Mouse (Mus musculus): ENCODE measurements around the gene Prdm2. TPM values are rescaled to one million over a fixed set of nuclear protein-coding genes. Genes with fewer than 3 reads are reported as not detected.

Gene Prdm2
- polyA plus RNA-seq, 1 experiment = 9.2 TPM

GRCm38 (mm10) chr4:143106566-143106965, 106.2 kb downstream of the Prdm2 start:
- Histone ChIP-seq H3ac (ENCODE audit: control insufficient read depth, insufficient read length, low read depth) (no peak overlapping the region), H3K79me3 (ENCODE audit: low read depth) (no peaks in the 10 kb centered on the region), H3K27me3 (ENCODE audit: control insufficient read depth, insufficient read depth, insufficient read length) (no peaks in the 10 kb centered on the region), H3K36me3 (ENCODE audit: control insufficient read depth, insufficient read depth) (no peaks in the 10 kb centered on the region), H3K4me3 (ENCODE audit: insufficient read depth, poor library complexity, severe bottlenecking) (no peak overlapping the region), H3K79me2 (ENCODE audit: control insufficient read depth, insufficient read depth) (no peaks in the 10 kb centered on the region)
- no peak for TF ChIP-seq CEBPB (IDR thresholded peaks at IDR 0.05; ENCODE audit: low read depth)
- no peak for TF ChIP-seq CTCF (IDR thresholded peaks at IDR 0.05; ENCODE audit: control insufficient read depth, insufficient read depth, insufficient read length)
- no peak for TF ChIP-seq MYOD1 (IDR thresholded peaks at IDR 0.05; ENCODE audit: control insufficient read depth, insufficient read length, low read depth)
- TF ChIP-seq USF1 (IDR thresholded peaks at IDR 0.05; ENCODE audit: low read depth) = no peak
- no peak for TF ChIP-seq MYOG (IDR thresholded peaks at IDR 0.05; ENCODE audit: control insufficient read depth, extremely low read depth, insufficient read length)
- TF ChIP-seq FOSL1 (IDR thresholded peaks at IDR 0.05; ENCODE audit: insufficient read depth, low read length, poor library complexity, severe bottlenecking) = no peak
- TF ChIP-seq MAX (IDR thresholded peaks at IDR 0.05) = no peak

- H3K4me3 ChIP-seq (ENCODE audit: insufficient read depth, poor library complexity, severe bottlenecking) = no peak overlapping the region
These were observed 108.1 kb downstream of the Prdm2 start for GRCm38 (mm10) chr4:143104739-143105138.

GRCm38 (mm10) chr4:143103811-143104210, 109.0 kb downstream of the Prdm2 start:
- no peaks in the 10 kb centered on the region for H3K36me3 ChIP-seq (ENCODE audit: control insufficient read depth, insufficient read depth)
- TF ChIP-seq MYOD1 (IDR thresholded peaks at IDR 0.05; ENCODE audit: control insufficient read depth, insufficient read length, low read depth) = no peak
- no peak for TF ChIP-seq FOSL1 (IDR thresholded peaks at IDR 0.05; ENCODE audit: insufficient read depth, low read length, poor library complexity, severe bottlenecking)
- no peak for TF ChIP-seq USF1 (IDR thresholded peaks at IDR 0.05; ENCODE audit: low read depth)
- no peak for TF ChIP-seq MAX (IDR thresholded peaks at IDR 0.05)
- no peak for TF ChIP-seq CTCF (IDR thresholded peaks at IDR 0.05; ENCODE audit: control insufficient read depth, insufficient read depth, insufficient read length)
- no peak for TF ChIP-seq MYOG (IDR thresholded peaks at IDR 0.05; ENCODE audit: control insufficient read depth, extremely low read depth, insufficient read length)
- TF ChIP-seq CEBPB (IDR thresholded peaks at IDR 0.05; ENCODE audit: low read depth) = no peak
- H3K79me2 ChIP-seq (ENCODE audit: control insufficient read depth, insufficient read depth) = no peaks in the 10 kb centered on the region
- H3K4me3 ChIP-seq (ENCODE audit: insufficient read depth, poor library complexity, severe bottlenecking) = no peak overlapping the region
- no peak overlapping the region for H3ac ChIP-seq (ENCODE audit: control insufficient read depth, insufficient read length, low read depth)
- no peaks in the 10 kb centered on the region for H3K79me3 ChIP-seq (ENCODE audit: low read depth)
- H3K27me3 ChIP-seq (ENCODE audit: control insufficient read depth, insufficient read depth, insufficient read length) = no peaks in the 10 kb centered on the region

More at GRCm38 (mm10) chr4:143104739-143105138, 108.1 kb downstream of the Prdm2 start:
- H3K27me3 ChIP-seq (ENCODE audit: control insufficient read depth, insufficient read depth, insufficient read length) = no peaks in the 10 kb centered on the region
- TF ChIP-seq MYOD1 (IDR thresholded peaks at IDR 0.05; ENCODE audit: control insufficient read depth, insufficient read length, low read depth) (no peak), MAX (IDR thresholded peaks at IDR 0.05) (no peak), MYOG (IDR thresholded peaks at IDR 0.05; ENCODE audit: control insufficient read depth, extremely low read depth, insufficient read length) (no peak), CTCF (IDR thresholded peaks at IDR 0.05; ENCODE audit: control insufficient read depth, insufficient read depth, insufficient read length) (no peak), FOSL1 (IDR thresholded peaks at IDR 0.05; ENCODE audit: insufficient read depth, low read length, poor library complexity, severe bottlenecking) (no peak), USF1 (IDR thresholded peaks at IDR 0.05; ENCODE audit: low read depth) (no peak), CEBPB (IDR thresholded peaks at IDR 0.05; ENCODE audit: low read depth) (no peak)
- no peak overlapping the region for H3ac ChIP-seq (ENCODE audit: control insufficient read depth, insufficient read length, low read depth)
- no peaks in the 10 kb centered on the region for H3K79me3 ChIP-seq (ENCODE audit: low read depth)
- H3K36me3 ChIP-seq (ENCODE audit: control insufficient read depth, insufficient read depth) = no peaks in the 10 kb centered on the region
- no peaks in the 10 kb centered on the region for H3K79me2 ChIP-seq (ENCODE audit: control insufficient read depth, insufficient read depth)

DNA sequence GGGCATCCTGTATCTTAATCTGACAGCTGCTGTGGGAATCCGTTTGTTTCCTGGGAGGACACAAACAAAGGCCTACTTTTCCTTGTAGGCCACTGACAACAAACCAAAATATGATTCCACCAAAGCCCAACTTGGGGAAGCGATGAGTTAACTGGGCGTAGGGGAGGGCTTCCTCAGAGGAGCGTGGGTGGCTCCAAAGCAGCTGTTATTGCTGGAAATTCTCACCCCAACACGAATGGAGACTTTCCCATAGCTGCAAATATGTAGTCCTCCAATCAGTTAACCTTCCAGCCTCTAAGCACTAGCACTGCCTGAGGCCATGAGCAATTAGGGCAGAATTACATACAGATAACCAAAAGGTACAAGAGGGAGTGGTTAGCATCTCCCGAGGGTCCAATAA, 112.6 kb downstream of the Prdm2 start:
- no peaks in the 10 kb centered on the region for H3K36me3 ChIP-seq (ENCODE audit: control insufficient read depth, insufficient read depth)
- no peak overlapping the region for H3K4me3 ChIP-seq (ENCODE audit: insufficient read depth, poor library complexity, severe bottlenecking)
- no peaks in the 10 kb centered on the region for H3K27me3 ChIP-seq (ENCODE audit: control insufficient read depth, insufficient read depth, insufficient read length)
- no peak overlapping the region for H3ac ChIP-seq (ENCODE audit: control insufficient read depth, insufficient read length, low read depth)
- TF ChIP-seq MYOD1 (IDR thresholded peaks at IDR 0.05; ENCODE audit: control insufficient read depth, insufficient read length, low read depth) = no peak
- TF ChIP-seq CTCF (IDR thresholded peaks at IDR 0.05; ENCODE audit: control insufficient read depth, insufficient read depth, insufficient read length) = no peak
- TF ChIP-seq MAX (IDR thresholded peaks at IDR 0.05) = no peak
- TF ChIP-seq USF1 (IDR thresholded peaks at IDR 0.05; ENCODE audit: low read depth) = no peak
- no peak for TF ChIP-seq CEBPB (IDR thresholded peaks at IDR 0.05; ENCODE audit: low read depth)
- TF ChIP-seq MYOG (IDR thresholded peaks at IDR 0.05; ENCODE audit: control insufficient read depth, extremely low read depth, insufficient read length) = no peak
- no peak for TF ChIP-seq FOSL1 (IDR thresholded peaks at IDR 0.05; ENCODE audit: insufficient read depth, low read length, poor library complexity, severe bottlenecking)
- no peaks in the 10 kb centered on the region for H3K79me2 ChIP-seq (ENCODE audit: control insufficient read depth, insufficient read depth)
- H3K79me3 ChIP-seq (ENCODE audit: low read depth) = no peaks in the 10 kb centered on the region

DNA sequence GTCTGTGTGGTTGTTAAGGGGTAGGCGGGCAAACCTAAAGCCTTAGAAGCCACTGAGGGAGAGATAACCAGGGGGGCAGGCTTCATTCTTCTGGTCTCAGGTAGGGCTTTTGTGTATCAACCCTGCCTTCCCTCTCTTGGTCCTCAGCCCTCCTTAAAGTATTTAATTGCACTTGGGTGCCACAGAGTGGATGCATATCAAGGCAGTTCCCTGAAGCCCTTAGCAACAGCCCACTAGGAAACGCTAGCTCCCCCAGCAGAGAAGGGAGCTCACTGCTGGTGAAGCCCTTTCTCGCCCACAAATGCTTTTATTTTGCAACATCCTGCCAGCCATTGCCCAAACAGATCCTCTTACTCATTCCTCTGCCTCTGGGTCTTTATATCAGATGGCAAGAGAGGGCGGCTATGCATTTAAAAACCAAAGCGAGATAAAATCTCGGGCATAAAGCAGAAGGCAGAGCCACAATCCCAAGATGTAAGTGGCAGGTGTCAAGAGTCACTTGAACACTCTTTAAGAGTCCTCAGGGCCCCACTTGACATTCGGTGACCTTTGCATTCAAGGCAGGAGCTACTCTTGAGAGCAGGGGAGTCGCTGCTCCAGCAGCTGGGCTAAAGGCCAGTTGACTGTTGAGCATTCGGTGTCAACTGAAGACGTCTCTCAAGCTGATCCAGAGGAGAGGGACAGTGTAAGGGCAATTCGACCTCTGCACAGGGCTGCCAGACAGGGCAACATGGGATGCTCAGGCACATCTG, 113.3 kb downstream of the Prdm2 start:
- Histone ChIP-seq H3K79me3 (ENCODE audit: low read depth) (no peaks in the 10 kb centered on the region), H3K36me3 (ENCODE audit: control insufficient read depth, insufficient read depth) (no peaks in the 10 kb centered on the region), H3K79me2 (ENCODE audit: control insufficient read depth, insufficient read depth) (no peaks in the 10 kb centered on the region), H3ac (ENCODE audit: control insufficient read depth, insufficient read length, low read depth) (no peak overlapping the region), H3K4me3 (ENCODE audit: insufficient read depth, poor library complexity, severe bottlenecking) (no peak overlapping the region), H3K27me3 (ENCODE audit: control insufficient read depth, insufficient read depth, insufficient read length) (no peaks in the 10 kb centered on the region)
- TF ChIP-seq MYOD1 (IDR thresholded peaks at IDR 0.05; ENCODE audit: control insufficient read depth, insufficient read length, low read depth) = no peak
- TF ChIP-seq CEBPB (IDR thresholded peaks at IDR 0.05; ENCODE audit: low read depth) = no peak
- TF ChIP-seq CTCF (IDR thresholded peaks at IDR 0.05; ENCODE audit: control insufficient read depth, insufficient read depth, insufficient read length) = no peak
- TF ChIP-seq USF1 (IDR thresholded peaks at IDR 0.05; ENCODE audit: low read depth) = no peak
- no peak for TF ChIP-seq FOSL1 (IDR thresholded peaks at IDR 0.05; ENCODE audit: insufficient read depth, low read length, poor library complexity, severe bottlenecking)
- TF ChIP-seq MAX (IDR thresholded peaks at IDR 0.05) = no peak
- TF ChIP-seq MYOG (IDR thresholded peaks at IDR 0.05; ENCODE audit: control insufficient read depth, extremely low read depth, insufficient read length) = no peak

Data from C2C12 (cell line).